12 mouse cellular contexts compared by ENCODE assay signal in the genomic region with DNA sequence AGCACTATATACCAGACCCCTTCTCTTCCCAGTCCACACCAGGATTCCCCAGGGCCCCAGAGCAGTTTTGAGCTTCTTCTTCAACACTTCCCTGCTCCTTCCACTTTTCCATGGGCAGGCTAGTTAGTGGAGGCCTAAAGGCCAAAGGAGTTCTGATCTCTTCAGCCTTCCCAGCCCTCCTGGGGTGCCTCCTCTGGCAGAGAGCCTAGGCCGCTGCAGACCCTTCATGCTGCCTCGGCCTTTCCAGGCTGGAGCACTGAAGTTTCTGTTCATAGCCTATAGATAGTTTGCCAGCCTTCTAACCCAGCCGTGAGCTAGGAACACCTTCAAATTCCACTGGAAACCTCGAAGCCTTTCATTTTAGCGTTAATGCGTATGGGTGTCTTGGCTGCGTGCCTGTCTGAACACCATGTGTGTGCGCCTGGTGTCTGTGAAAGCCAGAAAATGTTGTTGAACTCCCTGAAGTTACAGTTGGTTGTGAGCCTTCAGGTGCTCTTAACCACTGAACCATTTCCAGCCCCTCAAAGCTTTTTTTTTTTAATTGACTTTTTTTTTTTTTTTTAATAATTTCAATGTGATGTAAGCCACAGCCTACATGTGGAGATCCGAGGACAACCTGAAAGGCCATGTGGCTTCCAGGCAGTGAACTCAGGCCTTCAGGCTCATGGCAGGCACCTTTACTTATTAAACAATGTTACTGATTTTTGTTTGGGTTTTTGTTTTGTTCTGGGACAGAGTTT. TPM values are rescaled to one million over a fixed set of nuclear protein-coding genes. Genes with fewer than 3 reads are reported as not detected.
DNase-seq lines count a peak whose midpoint lies in the region; ATAC-seq lines count a peak whose summit lies in the region.
"Had no signal": no experiment of that assay in that cellular context is flagged by ENCODE, and none has a peak within 500 bp of the region (broad histone marks: within the 10 kb centered on the region; RNA-seq: fewer than 3 reads in every experiment).

No protein-coding gene starts in this region.

- H3K9ac ChIP-seq in heart, embryonic 15.5 days: no peak overlapping the region
- H3K9ac ChIP-seq in embryonic facial prominence, embryonic 11.5 days (replicated peaks; ENCODE audit: low read length): peak overlapping the region; percentile 29
- no peak overlapping the region for H3K9ac ChIP-seq in kidney, embryonic 14.5 days (ENCODE audit: low read depth, low read length)
- H3K9ac ChIP-seq in liver, embryonic 15.5 days: no peak overlapping the region
- H3K9ac ChIP-seq: midbrain, embryonic 12.5 days had no signal

- intact Hi-C loops in heart, postnatal 14 days (cut with DNase I): no loop called here

- 61% methylated on average over 9 of the region's 9 CpGs for WGBS in heart, embryonic 15.5 days
- 68% methylated on average over 9 of the region's 9 CpGs for WGBS in embryonic facial prominence, embryonic 11.5 days
- WGBS in kidney, embryonic 14.5 days: 69% methylated on average over 9 of the region's 9 CpGs
- 73% methylated on average over 9 of the region's 9 CpGs for WGBS in liver, embryonic 15.5 days (ENCODE audit: insufficient replicate concordance)

- ATAC-seq in heart, embryonic 15.5 days (replicated peaks; ENCODE audit: insufficient number of reproducible peaks, insufficient read depth, low FRiP score, low read depth): no peak
- no peak for ATAC-seq in embryonic facial prominence, embryonic 11.5 days (replicated peaks; ENCODE audit: insufficient number of reproducible peaks, low FRiP score, low TSS enrichment, low read depth)
- ATAC-seq in kidney, embryonic 14.5 days (ENCODE audit: low FRiP score, low TSS enrichment): peak; percentile 25; the same call in 1 of the 2 replicates
- ATAC-seq in liver, embryonic 15.5 days (ENCODE audit: insufficient read depth): no peak
- ATAC-seq in CD4-positive, CD25-positive, alpha-beta regulatory T cell, adult 4 months: no peak

- DNase-seq in heart, postnatal 14 days: no peak
- no peak for DNase-seq in embryonic facial prominence, embryonic 11.5 days (ENCODE audit: low spot score)
- DNase-seq in T-cell, adult 2 months (ENCODE audit: low spot score): no peak
- no peak for DNase-seq in right cerebral cortex, postnatal 4 days
- DNase-seq: adrenal gland, postnatal 25 days; retina, postnatal 1 day had no signal

- no peaks in the 10 kb centered on the region for H3K9me3 ChIP-seq in heart, embryonic 15.5 days (replicated peaks)
- H3K9me3 ChIP-seq in embryonic facial prominence, embryonic 11.5 days (replicated peaks; ENCODE audit: control insufficient read depth, low read length): no peaks in the 10 kb centered on the region
- H3K9me3 ChIP-seq in kidney, embryonic 14.5 days (ENCODE audit: control insufficient read depth, low read length): no peaks in the 10 kb centered on the region
- H3K9me3 ChIP-seq in liver, embryonic 15.5 days (replicated peaks): no peaks in the 10 kb centered on the region
- H3K9me3 ChIP-seq: midbrain, embryonic 12.5 days had no signal

- H3K4me2 ChIP-seq in heart, embryonic 15.5 days: no peak overlapping the region
- H3K4me2 ChIP-seq in embryonic facial prominence, embryonic 11.5 days (ENCODE audit: low read depth, low read length): 0 out of 2 replicates have a peak overlapping the region, but pooled peaks have one; percentile 3
- H3K4me2 ChIP-seq in kidney, embryonic 14.5 days (replicated peaks; ENCODE audit: low read depth, low read length): no peak overlapping the region
- no peak overlapping the region for H3K4me2 ChIP-seq in liver, embryonic 15.5 days
- H3K4me2 ChIP-seq: midbrain, embryonic 12.5 days had no signal

- no peaks in the 10 kb centered on the region for H3K36me3 ChIP-seq in heart, embryonic 15.5 days
- H3K36me3 ChIP-seq in embryonic facial prominence, embryonic 11.5 days (replicated peaks; ENCODE audit: control insufficient read depth, insufficient read depth, low read depth, low read length): no peaks in the 10 kb centered on the region
- no peaks in the 10 kb centered on the region for H3K36me3 ChIP-seq in kidney, embryonic 14.5 days (ENCODE audit: control insufficient read depth, insufficient read depth, low read length)
- no peaks in the 10 kb centered on the region for H3K36me3 ChIP-seq in liver, embryonic 15.5 days (replicated peaks)
- H3K36me3 ChIP-seq: midbrain, embryonic 12.5 days had no signal

- H3K27me3 ChIP-seq in heart, embryonic 15.5 days: no peaks in the 10 kb centered on the region
- no peaks in the 10 kb centered on the region for H3K27me3 ChIP-seq in embryonic facial prominence, embryonic 11.5 days (ENCODE audit: control insufficient read depth, insufficient read depth, low read length)
- H3K27me3 ChIP-seq in kidney, embryonic 14.5 days (ENCODE audit: control insufficient read depth, insufficient read depth, low read length): no peaks in the 10 kb centered on the region
- H3K27me3 ChIP-seq in liver, embryonic 15.5 days: no peaks in the 10 kb centered on the region

- peak overlapping the region; percentile 16; the same call in 1 of the 2 replicates for H3K27ac ChIP-seq in heart, embryonic 15.5 days
- H3K27ac ChIP-seq in embryonic facial prominence, embryonic 11.5 days (replicated peaks; ENCODE audit: low read depth, low read length): peak overlapping the region; percentile 84
- H3K27ac ChIP-seq in kidney, embryonic 14.5 days (ENCODE audit: low read depth, low read length): peak overlapping the region; percentile 89
- H3K27ac ChIP-seq in liver, embryonic 15.5 days (replicated peaks): peak overlapping the region; percentile 84
- H3K27ac ChIP-seq: midbrain, embryonic 12.5 days had no signal

- no peak overlapping the region for H3K4me3 ChIP-seq in heart, embryonic 15.5 days
- H3K4me3 ChIP-seq in embryonic facial prominence, embryonic 11.5 days (ENCODE audit: low read depth, low read length): no peak overlapping the region
- no peak overlapping the region for H3K4me3 ChIP-seq in kidney, embryonic 14.5 days (ENCODE audit: low read length)
- no peak overlapping the region for H3K4me3 ChIP-seq in liver, embryonic 15.5 days (replicated peaks)
- H3K4me3 ChIP-seq: midbrain, embryonic 12.5 days had no signal

- H3K4me1 ChIP-seq in heart, embryonic 15.5 days (replicated peaks): peaks cover 21% of the 10 kb centered on the region
- H3K4me1 ChIP-seq in embryonic facial prominence, embryonic 11.5 days (ENCODE audit: control insufficient read depth, insufficient read depth, low read length): peaks cover 7% of the 10 kb centered on the region
- peaks cover 39% of the 10 kb centered on the region for H3K4me1 ChIP-seq in kidney, embryonic 14.5 days (ENCODE audit: control insufficient read depth, insufficient read depth, low read length)
- peaks cover 45% of the 10 kb centered on the region for H3K4me1 ChIP-seq in liver, embryonic 15.5 days (replicated peaks)

RNA-seq across cellular contexts. Expression of gene Oaf, which starts 23.3 kb away (rescaled TPM):
- 22.8 and 31.2 TPM in 2 replicates for polyA plus RNA-seq in heart, embryonic 15.5 days (2015; fragmentation: Nextera tagmentation; extraction: Ambion mirVana)
- 10 to 100 TPM; 13.0 to 14.9 TPM for total RNA-seq in heart, postnatal 14 days (2021)
- 73.3 and 73.5 TPM in 2 replicates for polyA plus RNA-seq in embryonic facial prominence, embryonic 11.5 days (2014; fragmentation: Nextera tagmentation; extraction: Ambion mirVana)
- 88.5 and 88.9 TPM in 2 replicates for polyA plus RNA-seq in kidney, embryonic 14.5 days (2014; fragmentation: Nextera tagmentation; extraction: Ambion mirVana)
- 26.8 and 30.0 TPM in 2 replicates for polyA plus RNA-seq in liver, embryonic 15.5 days (2015; fragmentation: Nextera tagmentation; extraction: Ambion mirVana)
- polyA plus RNA-seq in CD4-positive, CD25-positive, alpha-beta regulatory T cell, adult 4 months (2017; shearing (Covaris generic)): under 1 TPM in 1 of 2 experiments, not detected in 1; 0.12 TPM

RNA-seq across cellular contexts. Expression of gene Trim29, which starts 47.7 kb away (rescaled TPM):
- polyA plus RNA-seq in heart, embryonic 15.5 days (2015; fragmentation: Nextera tagmentation; extraction: Ambion mirVana): 0.78 and 10.6 TPM in 2 replicates
- total RNA-seq in heart, postnatal 14 days (2021): under 1 TPM; 0.17 to 0.34 TPM
- polyA plus RNA-seq in embryonic facial prominence, embryonic 11.5 days (2014; fragmentation: Nextera tagmentation; extraction: Ambion mirVana): 4.9 and 6.1 TPM in 2 replicates
- polyA plus RNA-seq in kidney, embryonic 14.5 days (2014; fragmentation: Nextera tagmentation; extraction: Ambion mirVana): 0.31 and 0.50 TPM in 2 replicates
- polyA plus RNA-seq in liver, embryonic 15.5 days (2015; fragmentation: Nextera tagmentation; extraction: Ambion mirVana): 0.03 and 0.09 TPM in 2 replicates
- polyA plus RNA-seq in CD4-positive, CD25-positive, alpha-beta regulatory T cell, adult 4 months (2017; shearing (Covaris generic)): not detected

RNA-seq across cellular contexts. Expression of gene Pou2f3, which starts 52.8 kb away (rescaled TPM):
- polyA plus RNA-seq in heart, embryonic 15.5 days (2015; fragmentation: Nextera tagmentation; extraction: Ambion mirVana): 0.11 and 0.18 TPM in 2 replicates
- total RNA-seq in heart, postnatal 14 days (2021): not detected
- 0.11 TPM in 1 of 2 replicates, not detected in the other for polyA plus RNA-seq in embryonic facial prominence, embryonic 11.5 days (2014; fragmentation: Nextera tagmentation; extraction: Ambion mirVana)
- polyA plus RNA-seq in kidney, embryonic 14.5 days (2014; fragmentation: Nextera tagmentation; extraction: Ambion mirVana): 0.11 TPM in 1 of 2 replicates, not detected in the other
- polyA plus RNA-seq in liver, embryonic 15.5 days (2015; fragmentation: Nextera tagmentation; extraction: Ambion mirVana): not detected in 2 replicates
- polyA plus RNA-seq in CD4-positive, CD25-positive, alpha-beta regulatory T cell, adult 4 months (2017; shearing (Covaris generic)): not detected
- total RNA-seq: adrenal gland, postnatal 25 days; layer of hippocampus, postnatal 14 days had no signal
- polyA plus RNA-seq: midbrain, embryonic 12.5 days had no signal

Comparison
In these comparisons a context has a peak if more than half of its experiments do, and no peak if none do; other contexts are left out.
1. H3K27ac ChIP-seq: peak in every context shown above with its lines; median percentile 89 in kidney, embryonic 14.5 days; 84 in embryonic facial prominence, embryonic 11.5 days; 84 in liver, embryonic 15.5 days; 16 in heart, embryonic 15.5 days.
2. RNA of gene Oaf, which starts 23.3 kb away (polyA plus RNA-seq): 88.5 to 88.9 TPM in kidney, embryonic 14.5 days, 73.3 to 73.5 TPM in embryonic facial prominence, embryonic 11.5 days, 26.8 to 30.0 TPM in liver, embryonic 15.5 days and 22.8 to 31.2 TPM in heart, embryonic 15.5 days; 0.12 TPM in CD4-positive, CD25-positive, alpha-beta regulatory T cell, adult 4 months; every median in the first group is over 10 times any median in the second.